Mouse (Mus musculus) kidney, adult 11 months (tissue): ENCODE measurements around the gene Fgfbp1.

Experiments
- DNase-seq: peaks from one replicate; pipeline ENCODE4 v3.0.0; 2022

Gene Fgfbp1

GRCm38 (mm10) chr5:43981620-43982019, at the start of gene Fgfbp1:
Gene Fgfbp1 (minus strand): TSS chr5:43981779.
- peak; percentile 36 for DNase-seq

- DNase-seq, result no peak
Observed at GRCm38 (mm10) chr5:43998295-43998989, 16.9 kb upstream of the Fgfbp1 start.

GRCm38 (mm10) chr5:43997626-43998025, 16.0 kb upstream of the Fgfbp1 start:
- no peak for DNase-seq

- no peak for DNase-seq
Observed at GRCm38 (mm10) chr5:43996162-43996561, 14.6 kb upstream of the Fgfbp1 start.

GRCm38 (mm10) chr5:43994981-43995380, 13.4 kb upstream of the Fgfbp1 start:
- no peak for DNase-seq

- DNase-seq, result peak; percentile 49
Observed at GRCm38 (mm10) chr5:43990316-43990715, 8.7 kb upstream of the Fgfbp1 start.

GRCm38 (mm10) chr5:43989017-43989416, 7.4 kb upstream of the Fgfbp1 start:
- no peak for DNase-seq

- no peak for DNase-seq
Observed at GRCm38 (mm10) chr5:43986212-43986611, 4.6 kb upstream of the Fgfbp1 start.

- DNase-seq, result no peak
Observed at GRCm38 (mm10) chr5:43982896-43983295, 1.3 kb upstream of the Fgfbp1 start.

GRCm38 (mm10) chr5:43980397-43980796, 1.2 kb downstream of the Fgfbp1 start:
- no peak for DNase-seq

GRCm38 (mm10) chr5:43976821-43977561, 4.6 kb downstream of the Fgfbp1 start:
- DNase-seq, result no peak

GRCm38 (mm10) chr5:43974166-43974565, 7.4 kb downstream of the Fgfbp1 start:
- no peak for DNase-seq

GRCm38 (mm10) chr5:43971156-43971555, 10.4 kb downstream of the Fgfbp1 start:
- no peak for DNase-seq

GRCm38 (mm10) chr5:43970532-43970931, 11.0 kb downstream of the Fgfbp1 start:
- DNase-seq, result no peak

GRCm38 (mm10) chr5:43968634-43969033, 12.9 kb downstream of the Fgfbp1 start:
- DNase-seq, result no peak

- DNase-seq, result no peak
Observed at GRCm38 (mm10) chr5:43961056-43961455, 20.5 kb downstream of the Fgfbp1 start.

GRCm38 (mm10) chr5:43959884-43960440, 21.6 kb downstream of the Fgfbp1 start:
- DNase-seq, result no peak

- no peak for DNase-seq
Observed at GRCm38 (mm10) chr5:43953241-43953640, 28.3 kb downstream of the Fgfbp1 start.

GRCm38 (mm10) chr5:43948748-43949275, 32.8 kb downstream of the Fgfbp1 start:
- peak; percentile 19 for DNase-seq

- DNase-seq, result peak; percentile 92
Observed at GRCm38 (mm10) chr5:43948111-43948743, 33.4 kb downstream of the Fgfbp1 start.

GRCm38 (mm10) chr5:43947330-43947977, 34.1 kb downstream of the Fgfbp1 start:
- no peak for DNase-seq

GRCm38 (mm10) chr5:43933269-43933668, 48.3 kb downstream of the Fgfbp1 start:
- DNase-seq, result no peak
